Mouse (Mus musculus) lung, adult 2 months (tissue): ENCODE data around the gene Mcts2.

Experiments
- CTCF ChIP-seq: fragments of 200-500 bp; IDR thresholded peaks from 2 replicates; pipeline ENCODE4 v1.5.1; 2011; ENCODE audit warnings: mild to moderate bottlenecking, low read length, control low read depth; ENCODE audit not compliant: insufficient read depth
- POLR2A ChIP-seq: fragments of 200-500 bp; IDR thresholded peaks from 2 replicates; pipeline ENCODE4 v1.6.1; 2011; ENCODE audit warnings: low read depth, mild to moderate bottlenecking, control low read depth, low read length, borderline replicate concordance; ENCODE audit errors: extremely low read depth

DNA sequence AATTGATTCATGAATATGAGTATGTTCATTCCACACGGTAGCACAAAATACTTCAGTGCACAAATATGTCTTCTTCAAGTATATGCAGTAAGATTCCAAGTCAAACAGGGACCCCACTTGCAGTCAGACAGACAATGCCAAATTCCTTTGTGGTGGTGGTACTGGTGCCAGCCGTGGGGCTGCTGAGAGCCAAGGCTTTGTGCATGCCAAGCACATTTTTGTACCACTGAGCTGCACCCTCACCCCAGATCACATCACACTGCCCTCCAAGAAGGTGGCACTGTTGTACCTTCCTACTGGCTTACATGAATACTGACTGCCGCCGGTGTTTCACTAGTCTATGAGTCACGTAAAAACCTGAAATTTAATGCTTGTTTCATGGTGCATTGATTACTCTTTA, 7.9 kb upstream of the Mcts2 start:
- TF ChIP-seq POLR2A, result no peak
- no peak for TF ChIP-seq CTCF
